In the genomic region with DNA sequence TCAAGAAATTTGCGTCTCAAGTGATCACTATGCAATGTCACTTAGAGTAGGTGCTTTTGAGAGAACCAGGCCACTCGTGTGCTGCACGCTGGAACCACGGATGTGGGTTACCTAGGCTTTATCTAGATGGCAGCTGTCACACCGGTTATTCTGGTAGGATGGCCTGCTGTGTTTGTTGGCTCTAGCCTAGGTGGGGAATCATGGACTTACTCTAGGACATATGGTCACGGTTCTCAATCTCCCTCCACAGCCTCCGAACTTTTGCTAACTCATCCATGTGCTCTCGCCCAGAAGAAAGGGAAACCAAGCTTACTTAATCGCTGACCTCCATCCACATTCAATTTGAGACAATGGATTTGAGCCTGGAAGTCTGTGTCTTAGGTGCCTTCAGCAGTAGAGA, we compare ENCODE assay signal across 30 mouse cellular contexts.
DNase-seq lines count a peak whose midpoint lies in the region; ATAC-seq and TF ChIP-seq lines count a peak whose summit lies in the region.
"Had no signal": no experiment of that assay in that cellular context is flagged by ENCODE, and none has a peak within 500 bp of the region (broad histone marks: within the 10 kb centered on the region; RNA-seq: fewer than 3 reads in every experiment).

No protein-coding gene starts in this region.

- H3K27me3 ChIP-seq in cerebellum, adult 2 months (ENCODE audit: control insufficient read depth, insufficient read depth, low read length) = no peaks in the 10 kb centered on the region
- H3K27me3 ChIP-seq: CH12.LX; heart, embryonic 15.5 days; hindbrain, embryonic 15.5 days; intestine, embryonic 15.5 days; limb, embryonic 15.5 days; liver, embryonic 13.5 days had no signal

- no peak for DNase-seq in cerebellum, postnatal 4 days (ENCODE audit: low spot score in 2 of 2)
- DNase-seq in thymus, postnatal 0 days (ENCODE audit: low spot score) = peak; percentile 11
- DNase-seq in thymus, postnatal 10 days (ENCODE audit: low spot score in 2 of 2) = no peak
- peak; percentile 78 to 91 for DNase-seq in cerebellum, adult 2 months
- DNase-seq in cerebellum, postnatal 14 days = peak; percentile 73 to 82
- DNase-seq in layer of hippocampus, postnatal 36 days = no peak
- no peak for DNase-seq in embryo, embryonic 9.5 days (ENCODE audit: extremely low spot score)
- DNase-seq: adrenal gland, adult 2 months; adrenal gland, postnatal 36 days; forebrain, postnatal 0 days; gastrocnemius, postnatal 10 days; kidney, adult 2 months; kidney, postnatal 36 days; liver, embryonic 13.5 days; lung, adult 18-20 months; midbrain, embryonic 14.5 days; right cerebral cortex, adult 18-20 months; spleen, adult 18-20 months; thymus, postnatal 36 days had no signal

- H3K4me3 ChIP-seq in cerebellum, adult 2 months (replicated peaks; ENCODE audit: insufficient read depth, low read depth, low read length) = no peak overlapping the region
- H3K4me3 ChIP-seq: erythroblast, embryonic 14.5 days; heart, embryonic 10.5 days; heart, embryonic 15.5 days; hindbrain, embryonic 15.5 days; intestine, embryonic 15.5 days; limb, embryonic 10.5 days; limb, embryonic 15.5 days; liver, embryonic 13.5 days had no signal

- no peak for TF ChIP-seq CTCF in cerebellum, adult 2 months (IDR thresholded peaks at IDR 0.05; ENCODE audit: borderline replicate concordance, insufficient read depth, low read depth, low read length)

- peaks cover 26% of the 10 kb centered on the region for H3K4me1 ChIP-seq in cerebellum, adult 2 months (ENCODE audit: control insufficient read depth, insufficient read depth, low read length)
- H3K4me1 ChIP-seq: intestine, embryonic 15.5 days; limb, embryonic 10.5 days; liver, embryonic 13.5 days had no signal

- TF ChIP-seq POLR2A in cerebellum, adult 2 months (IDR thresholded peaks at IDR 0.05; ENCODE audit: borderline replicate concordance, insufficient read depth, low read length) = no peak

- 15% methylated on average over 9 of the region's 9 CpGs for WGBS in cerebellum, adult 2 months

- H3K27ac ChIP-seq in cerebellum, adult 2 months (ENCODE audit: insufficient read depth, low read length) = peak overlapping the region; percentile 61
- H3K27ac ChIP-seq: heart, embryonic 10.5 days; heart, embryonic 15.5 days; hindbrain, embryonic 15.5 days; intestine, embryonic 15.5 days; limb, embryonic 10.5 days; limb, embryonic 15.5 days; liver, embryonic 13.5 days had no signal

- ATAC-seq in cerebellum, adult (ENCODE audit: insufficient number of reproducible peaks, low FRiP score, low TSS enrichment) = peak; percentile 91
- ATAC-seq: activated CD4-positive, CD25-positive, alpha-beta regulatory T cell, adult 4 months; forebrain, postnatal 0 days; intestine, embryonic 15.5 days; lung, postnatal 0 days had no signal

Comparison
In these comparisons a context has a peak if more than half of its experiments do, and no peak if none do; other contexts are left out.
1. DNase-seq: peak in thymus, postnatal 0 days (single experiment), cerebellum, adult 2 months (2 of 2) and cerebellum, postnatal 14 days (2 of 2); none in cerebellum, postnatal 4 days (0 of 2), thymus, postnatal 10 days (0 of 2), layer of hippocampus, postnatal 36 days (0 of 2) and embryo, embryonic 9.5 days (single experiment).